Mouse (Mus musculus) thymus, postnatal 10 days (tissue): ENCODE measurements around the gene Tmem265.

Experiments used
- DNase-seq, 2 experiments: peaks; one replicate each; pipeline ENCODE4 v3.0.0; 2021; ENCODE audit warnings: low spot score in 2 of 2

Tmem265 gene

DNA sequence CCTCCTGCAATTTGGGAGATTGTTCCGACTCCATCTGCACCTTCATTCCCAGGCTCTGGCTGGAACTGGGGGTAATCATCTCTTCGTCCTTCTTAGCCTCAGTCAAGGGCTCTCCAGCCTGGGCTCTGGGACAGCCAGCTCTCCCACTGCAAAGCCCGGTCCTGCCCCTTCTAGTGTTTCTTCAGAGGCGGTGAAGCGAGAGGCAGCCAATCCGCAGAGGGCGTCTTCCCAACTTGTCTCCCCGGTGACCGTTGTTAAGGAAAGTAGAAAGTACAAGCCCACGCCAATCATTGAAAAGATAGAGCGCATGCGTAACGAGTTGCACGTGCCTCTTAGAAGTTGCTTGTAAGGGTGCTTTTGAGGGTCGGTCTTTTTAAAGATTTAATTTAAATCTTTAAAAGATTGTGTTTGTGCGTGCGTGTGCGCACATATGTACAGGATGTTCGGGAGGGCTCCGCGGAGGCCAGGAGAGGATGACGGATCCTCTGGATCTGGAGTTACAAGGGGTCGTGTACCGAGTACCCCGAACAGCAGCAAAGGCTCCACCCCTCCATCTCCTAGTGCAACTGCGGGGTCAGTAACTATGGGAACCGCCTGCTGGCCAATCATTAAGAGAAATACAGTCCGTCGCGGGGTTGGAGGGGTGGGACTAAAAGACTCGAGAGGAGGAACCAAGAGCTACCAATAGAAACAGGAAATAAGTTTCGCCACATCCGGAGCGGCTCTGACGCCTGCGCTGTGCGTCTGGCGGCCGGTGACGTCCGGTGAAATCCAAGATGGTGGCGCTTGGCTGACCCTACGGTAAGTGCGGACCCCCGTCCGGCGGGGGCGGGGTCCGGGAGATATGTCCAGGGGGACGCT, 27.1 kb downstream of the Tmem265 start, which contains the start of the genes Ccdc189 and Rnf40:
TSS of gene Ccdc189 (minus strand) at position 585 of the 861 bp plus-strand sequence.
TSS of gene Rnf40 (plus strand) at position 757 of the 861 bp plus-strand sequence.
- DNase-seq = peak; percentile 78 to 89

DNA sequence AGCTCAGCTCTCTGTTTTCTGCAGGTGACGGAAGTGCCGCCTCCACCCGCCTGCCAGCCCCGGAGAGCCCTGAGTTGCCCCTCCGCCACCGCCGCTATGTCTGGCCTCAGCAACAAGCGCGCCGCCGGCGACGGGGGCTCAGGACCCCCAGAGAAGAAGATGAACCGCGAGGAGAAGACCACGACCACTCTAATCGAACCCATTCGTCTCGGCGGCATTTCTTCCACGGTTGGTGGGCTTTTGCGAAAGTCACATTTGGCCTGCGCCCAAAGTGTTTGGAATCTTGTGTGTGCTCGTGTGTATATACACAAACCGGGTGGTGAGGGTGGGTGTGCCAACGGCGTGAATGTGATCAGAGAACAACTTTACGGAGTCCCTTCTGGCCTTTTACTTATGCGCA, 27.7 kb downstream of the Tmem265 start:
- no peak for DNase-seq

DNA sequence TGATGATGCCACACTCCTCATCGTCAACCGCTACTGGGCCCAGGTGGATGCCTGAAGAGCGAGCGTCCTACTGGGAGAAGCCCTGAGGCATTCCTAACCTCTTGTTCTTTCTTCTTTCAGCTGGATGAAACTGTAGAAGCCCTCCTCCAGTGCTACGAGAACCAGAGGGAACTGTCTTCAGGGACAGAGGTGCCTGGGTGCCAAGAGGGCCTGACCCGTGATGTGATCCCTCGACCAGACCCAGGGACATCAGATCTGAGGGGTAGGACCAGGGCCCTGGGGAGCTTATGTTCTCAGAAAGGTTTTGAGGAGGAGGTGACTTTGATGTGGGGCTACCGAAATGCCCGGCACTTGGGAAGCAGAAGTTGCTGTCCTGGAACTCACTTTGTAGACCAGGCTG, 28.4 kb downstream of the Tmem265 start:
- no peak for DNase-seq

GRCm38 (mm10) chr7:127591108-127591507, 29.9 kb downstream of the Tmem265 start:
- DNase-seq = no peak

GRCm38 (mm10) chr7:127592575-127592974, 31.4 kb downstream of the Tmem265 start:
- DNase-seq = no peak

DNA sequence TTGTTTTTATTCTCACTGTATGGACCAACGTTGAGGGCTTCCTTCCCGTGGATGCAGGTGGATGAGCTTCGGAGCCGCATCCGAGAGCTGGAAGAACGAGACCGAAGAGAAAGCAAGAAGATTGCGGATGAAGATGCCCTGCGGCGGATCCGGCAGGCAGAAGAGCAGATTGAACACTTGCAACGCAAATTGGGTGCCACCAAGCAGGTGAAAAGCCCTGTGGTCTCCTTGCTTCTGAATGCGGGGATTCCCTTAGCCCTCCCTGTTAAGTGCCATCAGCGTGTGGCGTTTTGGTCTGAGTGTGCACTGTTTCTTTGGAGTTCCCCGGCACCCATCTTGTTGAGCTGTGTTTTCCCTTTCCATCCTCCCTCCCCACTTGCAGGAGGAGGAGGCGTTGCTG, 35.6 kb downstream of the Tmem265 start:
- no peak for DNase-seq

- no peak for DNase-seq
Observed at GRCm38 (mm10) chr7:127600612-127601011, 39.4 kb downstream of the Tmem265 start.

GRCm38 (mm10) chr7:127601735-127602134, 40.5 kb downstream of the Tmem265 start:
- no peak for DNase-seq

GRCm38 (mm10) chr7:127602903-127603302, 41.7 kb downstream of the Tmem265 start:
- DNase-seq = no peak

GRCm38 (mm10) chr7:127604256-127604655, 43.1 kb downstream of the Tmem265 start:
- no peak for DNase-seq

DNA sequence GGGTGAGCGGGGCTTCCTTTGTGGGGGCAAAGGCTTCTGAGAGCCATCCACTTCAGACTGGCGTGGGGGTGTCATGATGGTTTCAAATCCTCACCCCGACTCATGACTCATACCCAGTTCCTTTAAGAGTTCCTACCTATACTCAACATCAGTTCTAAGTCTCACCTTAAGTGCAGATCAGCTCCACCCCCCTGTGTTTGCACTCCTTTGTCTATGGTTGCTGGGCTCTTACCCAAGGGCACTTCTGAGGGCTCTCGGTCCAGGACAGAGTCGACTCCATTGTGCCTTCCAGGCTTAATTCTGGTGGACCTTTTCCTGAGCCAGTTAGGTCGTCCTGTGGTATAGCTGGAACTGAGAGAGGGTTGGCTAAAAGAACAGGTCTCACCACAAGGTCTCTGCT, 46.0 kb downstream of the Tmem265 start:
- DNase-seq = no peak

- no peak for DNase-seq
Observed at GRCm38 (mm10) chr7:127611011-127611410, 49.8 kb downstream of the Tmem265 start.

GRCm38 (mm10) chr7:127611561-127611960, 50.4 kb downstream of the Tmem265 start:
- no peak for DNase-seq

DNA sequence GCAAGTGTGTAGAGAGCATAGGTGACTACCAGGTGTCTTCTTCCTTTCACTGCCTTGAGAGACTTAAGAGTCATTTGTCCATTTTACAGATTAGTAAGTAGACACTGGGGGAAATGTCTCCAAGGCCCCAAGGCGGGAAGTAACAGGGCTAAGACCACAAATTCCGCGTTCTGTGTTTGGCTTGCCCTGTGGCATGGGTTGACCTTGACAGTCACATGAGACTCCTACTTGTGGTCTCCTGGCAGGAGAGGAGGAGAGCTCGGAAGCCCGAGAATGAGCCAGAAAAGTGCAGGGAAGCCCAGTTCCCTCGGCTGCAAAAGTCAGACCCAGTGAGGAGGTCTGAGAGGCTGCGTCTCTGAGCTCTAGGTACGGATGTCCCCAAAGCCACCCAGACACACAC, 52.3 kb downstream of the Tmem265 start:
- DNase-seq = no peak

GRCm38 (mm10) chr7:127614091-127614490, 52.9 kb downstream of the Tmem265 start:
- DNase-seq = no peak

GRCm38 (mm10) chr7:127614511-127614890, 53.3 kb downstream of the Tmem265 start:
- DNase-seq = peak; percentile 28 to 50

DNA sequence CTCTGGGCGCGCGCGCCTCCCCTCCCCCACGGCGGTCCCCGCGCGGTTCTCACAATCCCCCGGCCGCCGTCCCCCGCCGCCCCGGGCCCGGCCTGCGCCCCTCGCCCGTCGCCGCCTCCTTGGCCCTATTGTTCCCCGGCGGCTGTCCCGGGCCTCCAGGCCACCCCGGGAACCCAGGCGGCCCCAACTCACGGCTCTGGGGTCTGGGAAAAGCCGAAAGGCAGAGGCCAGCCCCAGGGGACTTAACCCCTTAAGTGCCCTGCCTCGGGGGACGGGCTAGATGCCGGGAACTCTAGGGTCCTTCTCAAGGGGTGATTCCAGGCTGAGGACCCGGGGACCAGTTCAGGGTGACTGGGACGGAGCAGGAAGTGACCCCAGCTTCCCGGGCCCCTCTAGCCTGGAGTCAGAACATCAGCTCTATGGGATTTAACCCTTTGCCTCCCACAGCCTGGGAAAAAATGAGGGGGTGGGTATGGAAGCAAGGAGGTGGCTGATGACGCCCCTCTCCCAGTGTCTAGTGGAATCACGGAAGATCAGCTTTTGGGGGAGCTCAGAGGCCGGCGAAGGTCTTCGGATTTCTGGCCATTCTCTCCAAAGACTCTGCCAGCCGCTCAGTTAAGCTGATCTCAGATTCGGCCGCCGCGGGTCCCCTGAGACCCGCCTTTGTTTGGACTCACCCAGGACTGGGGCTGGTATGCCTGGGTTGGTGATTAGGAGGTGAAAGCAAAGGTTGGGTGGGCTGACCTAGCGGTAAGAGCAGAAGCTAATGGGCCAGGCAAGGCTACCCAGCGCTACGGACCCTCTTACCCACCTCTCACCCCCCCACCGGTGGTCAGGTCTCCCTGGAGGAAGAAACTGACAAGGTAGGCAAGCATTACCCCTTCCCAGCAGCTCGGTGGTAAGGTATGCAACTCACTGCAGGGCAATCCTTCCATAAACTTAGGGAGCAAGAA, 54.0 kb downstream of the Tmem265 start, which contains the start of gene Zfp629:
TSS of gene Zfp629 (minus strand) at position 907 of the 953 bp plus-strand sequence.
- peak; percentile 51 to 67 for DNase-seq

DNA sequence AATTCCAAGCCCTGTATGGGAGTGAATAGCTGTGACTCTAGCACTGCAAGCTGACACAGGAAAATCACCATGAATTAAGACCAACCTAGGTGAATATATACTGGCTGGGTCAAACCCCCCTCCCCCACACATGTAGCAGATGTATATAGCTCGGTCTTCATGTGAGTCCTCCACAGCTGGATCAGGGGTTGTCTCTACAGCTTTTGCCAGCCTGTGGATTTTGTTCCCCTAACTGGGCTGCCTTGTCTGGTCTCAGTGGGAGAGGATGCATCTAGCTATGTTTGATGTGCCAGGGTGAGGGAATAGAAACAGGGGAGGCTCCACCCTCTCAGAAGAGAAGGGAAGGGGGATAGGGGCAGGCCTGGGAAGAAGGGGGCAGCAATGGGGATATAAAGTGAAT, 55.1 kb downstream of the Tmem265 start:
- peak; percentile 35 to 48 for DNase-seq
